Mouse (Mus musculus): ENCODE measurements around the gene Mcoln2. TPM values are rescaled to one million over a fixed set of nuclear protein-coding genes. Genes with fewer than 3 reads are reported as not detected.
"Not testable (repeated sequence)": the region's sequence is repeated elsewhere in the genome, so short reads cannot be mapped to it uniquely, and the experiment has no call there.

Mcoln2 gene
- total RNA-seq, 2 experiments from 2014 or later: not detected

DNA sequence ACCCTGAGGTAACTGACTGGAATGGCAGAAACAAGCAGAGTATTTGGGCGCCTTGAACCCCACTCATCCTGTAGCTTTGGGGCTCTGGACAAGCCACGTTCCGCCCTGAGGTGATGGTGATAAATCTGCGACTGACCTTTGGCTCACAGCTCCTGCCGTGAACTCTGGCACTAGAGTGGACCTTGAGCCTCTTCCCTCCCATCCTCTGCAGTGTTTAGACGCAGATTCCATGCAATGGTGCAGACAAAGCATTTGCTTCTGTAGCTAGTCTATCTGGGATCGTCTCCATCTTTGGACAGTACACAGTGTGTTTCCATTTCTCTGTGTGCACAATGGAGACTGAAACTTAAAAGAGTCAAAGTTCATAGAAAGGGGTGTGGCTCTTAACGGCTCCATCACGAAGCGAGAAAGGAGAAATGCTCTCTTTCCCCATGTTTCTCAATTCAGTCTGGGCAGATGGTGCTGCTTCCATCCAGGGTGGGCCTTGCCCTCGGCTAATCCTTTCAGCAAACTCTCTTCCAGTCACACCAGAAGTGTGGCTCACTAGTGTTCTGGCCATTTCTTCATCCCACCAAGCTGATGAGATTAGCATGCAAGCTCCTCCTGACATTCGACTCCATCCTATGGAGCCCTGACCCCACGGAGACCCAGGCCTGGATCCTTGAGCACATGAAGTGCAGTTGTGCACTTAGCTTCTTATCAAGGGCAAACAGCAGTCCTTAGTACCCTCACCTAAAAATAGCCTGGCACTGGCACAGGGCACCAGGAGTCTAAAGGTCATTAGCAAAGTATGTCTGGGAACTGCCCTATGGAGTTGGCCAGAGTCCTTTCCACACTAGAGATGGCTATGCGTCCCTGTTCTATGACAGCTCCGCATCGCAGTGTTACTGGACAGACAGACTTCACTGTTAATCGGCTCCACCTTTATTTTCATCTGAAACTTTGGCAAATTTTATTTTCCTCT lies 47.4 kb downstream of the Mcoln2 start:
- Histone ChIP-seq H3K27ac (no peak overlapping the region), H3K4me3 (no peak overlapping the region)
- no peak for DNase-seq (ENCODE audit: extremely low spot score in 1 of 2, low spot score in 2 of 2)
- no peak for TF ChIP-seq CTCF (IDR thresholded peaks at IDR 0.05)
- intact Hi-C loops (cut with DNase I): no loop called here

DNA sequence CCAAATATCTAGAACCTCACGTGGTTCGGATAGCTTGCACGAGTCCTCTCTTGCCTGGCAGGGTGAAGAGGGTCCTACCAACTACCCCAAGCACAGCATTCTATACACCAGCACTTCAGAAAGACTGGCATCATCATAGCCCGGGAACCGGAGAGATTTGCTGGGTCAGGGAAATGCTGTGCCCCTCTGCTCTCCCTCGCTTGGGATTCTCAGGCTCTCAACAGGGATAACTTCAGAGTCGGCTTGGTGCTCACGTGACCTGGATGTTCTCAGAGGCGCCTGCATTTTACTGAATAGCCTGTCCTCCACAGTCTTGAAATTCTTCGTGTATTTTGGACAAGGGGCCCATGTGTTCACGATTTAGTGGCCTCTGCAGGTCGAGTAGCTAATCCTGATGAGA lies 48.2 kb downstream of the Mcoln2 start:
- no peak overlapping the region for H3K27ac ChIP-seq
- no peak for DNase-seq (ENCODE audit: extremely low spot score in 1 of 2, low spot score in 2 of 2)
- no peak overlapping the region for H3K4me3 ChIP-seq
- intact Hi-C loops (cut with DNase I): no loop called here
- no peak for TF ChIP-seq CTCF (IDR thresholded peaks at IDR 0.05)

DNA sequence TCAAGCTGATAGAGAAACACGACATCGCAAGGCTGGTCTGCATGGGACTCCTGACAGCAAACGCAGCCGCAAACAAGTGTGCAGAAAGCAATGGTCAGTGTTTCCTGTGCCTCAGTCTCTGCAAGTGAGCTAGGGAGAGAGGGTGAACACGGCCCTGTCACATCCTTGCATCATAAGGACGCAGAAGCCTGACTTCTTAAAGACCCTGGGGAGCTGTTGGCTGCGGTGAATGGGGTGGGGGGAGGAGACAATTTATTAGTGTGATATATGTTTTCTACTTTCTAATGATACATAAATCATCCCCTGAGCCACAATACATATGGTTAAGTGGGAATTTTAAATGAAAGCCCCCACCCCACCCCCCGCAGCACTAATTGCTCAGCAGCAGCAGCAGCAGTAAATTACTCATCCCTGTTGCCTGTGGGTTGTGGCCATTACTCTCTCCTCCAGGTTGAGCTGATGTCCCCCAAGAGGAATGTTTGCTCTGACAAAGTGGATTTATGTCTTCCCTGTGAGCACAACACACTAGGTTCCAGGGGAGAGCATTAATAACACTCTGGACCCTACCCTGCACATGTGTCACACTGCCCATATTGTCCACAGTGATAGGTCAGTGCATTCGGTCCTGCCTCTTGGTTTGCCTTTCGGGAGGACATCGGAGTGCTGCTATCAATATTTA lies 49.3 kb downstream of the Mcoln2 start:
- intact Hi-C loops (cut with DNase I): no loop called here
- Histone ChIP-seq H3K27ac (no peak overlapping the region), H3K4me3 (no peak overlapping the region)
- no peak for TF ChIP-seq CTCF (IDR thresholded peaks at IDR 0.05)
- DNase-seq (ENCODE audit: extremely low spot score in 1 of 2, low spot score in 2 of 2): no peak

DNA sequence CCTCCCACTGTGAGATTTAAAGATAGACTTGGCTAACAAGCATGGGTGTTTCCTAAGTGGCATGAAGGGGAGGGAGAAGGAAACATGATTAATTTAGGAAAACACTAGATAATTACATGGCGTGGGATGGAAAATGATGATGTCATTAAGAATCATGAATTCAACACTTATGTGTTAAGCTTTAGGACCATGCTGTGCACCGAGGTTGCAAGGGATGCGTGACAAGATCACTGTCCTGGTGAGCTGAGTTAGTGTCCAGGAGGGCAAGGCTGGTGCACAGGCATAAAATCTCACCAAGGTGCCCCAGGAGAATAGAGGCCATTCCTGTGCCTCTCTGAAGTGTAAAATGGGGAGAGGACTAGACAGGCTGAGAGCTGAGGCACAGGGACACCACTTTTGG lies 49.9 kb downstream of the Mcoln2 start:
- Histone ChIP-seq H3K4me3 (no peak overlapping the region), H3K27ac (no peak overlapping the region)
- DNase-seq (ENCODE audit: extremely low spot score in 1 of 2, low spot score in 2 of 2): no peak
- TF ChIP-seq CTCF (IDR thresholded peaks at IDR 0.05): no peak
- intact Hi-C loops (cut with DNase I): no loop called here

DNA sequence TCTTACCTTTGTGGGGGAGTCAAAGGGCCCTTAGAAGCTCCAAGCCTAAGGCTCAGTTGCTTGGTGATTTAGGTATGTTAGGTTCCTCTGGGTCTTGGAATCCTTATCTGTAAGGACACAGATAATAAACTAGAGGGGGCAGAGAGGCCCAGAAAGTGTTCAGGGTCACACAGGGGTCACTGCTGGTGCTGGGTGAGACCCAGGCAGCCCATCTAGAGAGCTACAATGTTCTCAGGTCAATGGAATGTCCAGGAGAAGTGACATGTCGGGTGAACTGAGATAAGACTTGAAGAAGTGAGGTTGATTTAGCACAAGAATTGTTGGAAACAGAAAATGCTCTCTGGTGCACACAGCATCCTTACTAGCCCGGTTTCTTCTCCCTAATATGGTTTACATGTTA lies 54.7 kb downstream of the Mcoln2 start:
- Histone ChIP-seq H3K4me3 (no peak overlapping the region), H3K27ac (no peak overlapping the region)
- no peak for DNase-seq (ENCODE audit: extremely low spot score in 1 of 2, low spot score in 2 of 2)
- intact Hi-C loops (cut with DNase I): no loop called here
- TF ChIP-seq CTCF (IDR thresholded peaks at IDR 0.05): no peak

DNA sequence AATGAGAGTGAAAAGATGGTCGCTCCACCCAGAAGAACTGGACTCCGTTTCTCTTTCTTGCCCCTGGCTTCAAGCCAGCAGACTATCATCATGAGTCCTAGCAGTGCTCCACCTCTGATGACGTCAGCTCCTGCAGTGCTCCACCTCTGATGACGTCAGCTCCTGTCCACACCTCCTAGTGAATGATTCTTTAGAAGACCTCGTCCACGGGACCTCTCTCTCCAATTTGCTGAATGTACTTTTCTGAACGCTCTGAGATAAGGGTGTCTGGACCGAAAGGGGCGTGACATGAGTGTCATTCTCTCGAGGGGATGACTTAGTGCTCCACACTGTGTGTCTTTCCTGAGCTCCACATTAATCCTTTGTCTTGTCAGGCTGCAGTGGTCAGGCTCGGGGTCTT lies 55.7 kb downstream of the Mcoln2 start:
- intact Hi-C loops (cut with DNase I): no loop called here
- DNase-seq (ENCODE audit: extremely low spot score in 1 of 2, low spot score in 2 of 2): no peak
- Histone ChIP-seq H3K27ac (no peak overlapping the region), H3K4me3 (no peak overlapping the region)
- TF ChIP-seq CTCF (IDR thresholded peaks at IDR 0.05): no peak

DNA sequence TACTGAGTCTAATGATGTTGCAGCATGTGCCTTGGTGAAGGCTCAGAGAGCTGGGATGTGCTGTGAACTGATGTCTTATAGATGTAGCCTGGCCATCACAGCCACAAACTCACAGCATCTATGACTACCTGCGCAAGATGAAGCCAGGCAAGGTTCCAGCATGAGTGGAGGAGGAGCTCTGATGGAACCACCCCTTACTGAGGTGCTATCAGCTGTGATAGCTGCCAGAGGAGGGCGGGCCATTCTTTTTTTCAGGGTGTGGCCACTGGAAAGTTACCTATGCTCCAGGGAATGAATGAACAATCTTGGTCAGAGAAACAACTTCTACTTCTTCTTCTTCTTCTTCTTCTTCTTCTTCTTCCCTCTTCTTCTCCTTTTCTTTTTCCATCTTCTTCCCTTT lies 57.0 kb downstream of the Mcoln2 start:
- no peak for DNase-seq (ENCODE audit: extremely low spot score in 1 of 2, low spot score in 2 of 2)
- Histone ChIP-seq H3K27ac (no peak overlapping the region), H3K4me3 (no peak overlapping the region)
- TF ChIP-seq CTCF (IDR thresholded peaks at IDR 0.05): no peak
- intact Hi-C loops (cut with DNase I): no loop called here

DNA sequence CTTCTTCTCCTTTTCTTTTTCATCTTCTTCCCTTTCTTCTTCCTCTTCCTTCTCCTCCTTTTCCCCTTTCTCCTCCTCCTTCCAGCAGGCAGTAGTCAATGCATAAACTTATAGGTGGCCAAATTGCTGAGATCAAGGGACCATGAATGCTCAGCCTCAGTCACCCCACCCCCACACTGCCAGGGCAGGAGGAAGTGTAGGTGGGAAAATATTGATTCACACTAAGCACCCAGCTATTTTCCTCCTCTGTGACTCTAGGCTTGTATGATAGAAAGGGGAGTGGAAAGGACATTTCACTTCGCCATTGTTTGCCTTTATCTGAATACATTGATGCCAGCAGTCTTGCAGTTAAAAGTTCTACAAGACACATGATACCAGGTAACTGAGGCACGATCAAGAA lies 57.8 kb downstream of the Mcoln2 start:
- Histone ChIP-seq H3K27ac (no peak overlapping the region), H3K4me3 (no peak overlapping the region)
- DNase-seq (ENCODE audit: extremely low spot score in 1 of 2, low spot score in 2 of 2): no peak
- intact Hi-C loops (cut with DNase I): no loop called here
- no peak for TF ChIP-seq CTCF (IDR thresholded peaks at IDR 0.05)

DNA sequence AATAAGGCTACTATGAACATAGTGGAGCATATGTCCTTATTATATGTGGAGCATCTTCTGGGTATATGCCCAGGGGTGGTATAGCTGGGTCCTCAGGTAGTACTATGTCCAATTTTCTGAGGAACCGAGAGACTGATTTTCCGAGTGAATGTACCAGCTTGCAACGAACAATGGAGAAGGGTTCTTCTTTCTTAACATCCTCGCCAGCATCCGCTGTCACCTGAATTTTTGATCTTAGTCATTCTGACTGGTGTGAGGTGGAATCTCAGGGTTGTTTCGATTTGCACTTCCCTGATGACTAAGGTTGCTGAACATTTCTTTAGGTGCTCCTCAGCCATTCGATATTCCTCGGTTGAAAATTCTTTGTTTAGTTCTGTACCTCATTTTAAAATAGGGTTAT lies 60.1 kb downstream of the Mcoln2 start:
- H3K27ac ChIP-seq; DNase-seq (ENCODE audit: extremely low spot score in 1 of 2, low spot score in 2 of 2); intact Hi-C loops (cut with DNase I); H3K4me3 ChIP-seq: not testable (repeated sequence)

DNA sequence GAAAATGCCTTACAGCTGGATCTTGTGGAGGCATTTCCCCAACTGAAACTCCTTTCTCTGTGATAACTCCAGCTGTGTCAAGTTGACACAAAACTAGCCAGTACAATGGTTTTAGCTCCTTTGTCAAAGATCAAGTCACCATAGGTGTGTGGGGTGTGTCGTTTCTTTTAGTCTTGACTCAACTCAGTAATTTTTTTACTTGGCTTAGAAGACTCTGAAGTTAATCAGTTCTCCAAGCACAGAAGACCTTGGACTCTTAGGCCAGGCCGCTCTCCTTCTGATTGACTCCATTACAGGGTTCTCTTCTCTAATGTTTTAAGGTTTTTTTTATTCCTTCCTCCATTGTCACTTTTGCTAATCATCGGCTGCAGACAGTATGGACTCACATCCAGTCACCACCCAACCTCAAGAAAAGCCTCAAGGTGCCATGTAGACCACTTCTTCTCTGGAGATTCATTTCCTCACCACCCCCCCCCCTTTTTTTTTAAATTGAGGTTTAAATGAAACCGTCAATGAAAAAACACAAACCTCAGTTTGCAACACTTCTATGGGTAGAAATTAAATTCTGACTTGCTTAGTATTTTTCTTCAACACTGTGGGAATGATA lies 61.6 kb downstream of the Mcoln2 start:
- no peak for TF ChIP-seq CTCF (IDR thresholded peaks at IDR 0.05)
- DNase-seq (ENCODE audit: extremely low spot score in 1 of 2, low spot score in 2 of 2): no peak
- Histone ChIP-seq H3K27ac (no peak overlapping the region), H3K4me3 (no peak overlapping the region)
- intact Hi-C loops (cut with DNase I): no loop called here

DNA sequence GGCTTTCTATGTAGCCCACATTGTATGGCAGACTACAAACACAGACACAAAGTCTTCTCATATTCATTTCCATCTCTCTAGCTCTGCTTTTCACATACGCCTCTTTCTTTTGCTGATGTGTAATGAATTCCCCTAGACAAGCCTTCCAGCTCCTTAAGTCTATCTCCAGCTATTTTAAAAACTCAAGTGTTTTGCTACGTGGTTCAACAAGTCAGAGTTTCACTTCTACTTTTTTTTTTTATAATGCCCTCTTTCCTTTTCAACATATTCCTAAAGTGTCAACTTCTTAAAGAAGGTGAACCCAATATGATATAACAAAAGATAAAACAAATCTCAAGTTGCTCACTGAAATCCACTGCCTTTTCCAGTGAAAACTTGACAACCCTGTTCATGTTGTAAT lies 62.3 kb downstream of the Mcoln2 start:
- intact Hi-C loops (cut with DNase I): no loop called here
- Histone ChIP-seq H3K4me3 (no peak overlapping the region), H3K27ac (no peak overlapping the region)
- DNase-seq (ENCODE audit: extremely low spot score in 1 of 2, low spot score in 2 of 2): no peak
- no peak for TF ChIP-seq CTCF (IDR thresholded peaks at IDR 0.05)

DNA sequence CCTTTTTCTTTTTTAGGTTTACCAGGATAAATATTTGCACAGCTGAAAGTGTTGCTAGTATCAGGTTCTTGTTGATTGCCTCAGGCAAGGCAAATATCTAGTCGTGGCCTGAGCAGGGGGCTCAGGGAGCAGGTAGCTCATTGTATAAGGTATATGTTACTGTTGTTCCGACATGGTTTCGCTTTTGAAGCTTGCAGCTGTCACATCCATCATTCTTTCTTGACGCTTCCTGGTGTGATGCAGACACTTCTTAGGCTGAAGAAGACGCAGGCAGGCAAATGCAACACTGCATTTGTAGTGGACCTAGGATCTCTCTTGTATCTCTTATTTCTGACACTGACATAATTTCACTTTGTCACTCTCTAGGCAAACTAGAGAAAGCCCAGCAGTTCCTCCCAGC lies 63.7 kb downstream of the Mcoln2 start:
- Histone ChIP-seq H3K27ac (no peak overlapping the region), H3K4me3 (no peak overlapping the region)
- no peak for DNase-seq (ENCODE audit: extremely low spot score in 1 of 2, low spot score in 2 of 2)
- intact Hi-C loops (cut with DNase I): no loop called here
- no peak for TF ChIP-seq CTCF (IDR thresholded peaks at IDR 0.05)
